In the genomic region with DNA sequence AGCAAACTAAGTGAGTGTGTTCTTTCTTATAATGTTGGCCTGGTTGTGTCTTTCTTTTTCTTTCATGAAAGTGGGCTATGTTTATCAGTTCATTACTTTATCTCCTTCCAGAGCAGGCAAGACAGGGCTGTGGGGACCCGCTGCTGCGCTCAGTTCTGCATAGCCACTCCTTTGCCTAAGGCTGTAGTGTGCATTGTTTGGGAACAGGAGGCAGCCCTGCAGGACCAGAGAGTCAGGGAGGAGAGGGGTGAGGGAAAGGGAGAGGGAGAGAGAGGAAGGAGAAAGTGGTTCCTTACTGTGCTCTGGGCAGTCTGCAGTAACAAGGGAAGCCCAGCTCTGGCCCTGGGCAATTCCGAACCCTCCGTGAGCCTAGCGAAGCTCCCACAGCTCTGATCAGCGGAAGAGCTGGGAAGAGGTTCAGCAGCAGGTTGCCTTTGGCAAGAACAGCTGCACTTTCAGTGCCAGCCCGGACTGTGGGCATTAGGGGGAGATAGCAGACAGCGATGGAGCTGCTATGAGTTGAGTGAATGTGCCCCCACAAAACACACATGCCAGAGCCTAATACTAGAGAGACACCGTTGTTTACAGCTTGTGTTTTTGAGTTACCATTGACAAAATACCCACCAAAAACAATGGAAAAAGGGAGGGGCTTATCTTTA, we compare ENCODE assay signal across 16 mouse cellular contexts. TPM values are rescaled to one million over a fixed set of nuclear protein-coding genes. Genes with fewer than 3 reads are reported as not detected.
A peak's percentile ranks its signal among the peaks of the same experiment; 100 is the strongest.
DNase-seq lines count a peak whose midpoint lies in the region; ATAC-seq and TF ChIP-seq lines count a peak whose summit lies in the region.
"Had no signal": no experiment of that assay in that cellular context is flagged by ENCODE, and none has a peak within 500 bp of the region (broad histone marks: within the 10 kb centered on the region; RNA-seq: fewer than 3 reads in every experiment).

No protein-coding gene starts in this region.

- H3K4me3 ChIP-seq in forebrain, embryonic 11.5 days (ENCODE audit: low read depth, low read length) = no peak overlapping the region
- no peak overlapping the region for H3K4me3 ChIP-seq in forebrain, embryonic 15.5 days
- no peak overlapping the region for H3K4me3 ChIP-seq in hindbrain, embryonic 16.5 days (ENCODE audit: low read length)
- no peak overlapping the region for H3K4me3 ChIP-seq in myocyte
- H3K4me3 ChIP-seq: heart, embryonic 15.5 days had no signal

- no peak for TF ChIP-seq POLR2A in myocyte (IDR thresholded peaks at IDR 0.05; ENCODE audit: insufficient read length, low read depth)

- H3ac ChIP-seq in myocyte (ENCODE audit: control insufficient read depth, insufficient read length) = no peak overlapping the region

- DNase-seq in forebrain, embryonic 11.5 days (ENCODE audit: low spot score) = no peak
- peak; percentile 78 for DNase-seq in ZHBTc4 (ENCODE audit: low read depth, low spot score)
- no peak for DNase-seq in left cerebral cortex, adult 18-20 months (ENCODE audit: low spot score in 2 of 2)
- no peak for DNase-seq in left cerebral cortex, postnatal 25 days (ENCODE audit: low spot score in 2 of 2)
- no peak for DNase-seq in adrenal gland, adult 18-20 months (ENCODE audit: low spot score in 2 of 2)
- DNase-seq: adrenal gland, postnatal 25 days; cerebellum, adult 11 months; embryo, embryonic 11 days; gastrocnemius, postnatal 25 days; kidney, adult 2 months; lung, adult 2 months; thymus, adult 18-20 months had no signal

- H3K36me3 ChIP-seq in forebrain, embryonic 11.5 days (ENCODE audit: control insufficient read depth, insufficient read depth, low read length) = no peaks in the 10 kb centered on the region
- no peaks in the 10 kb centered on the region for H3K36me3 ChIP-seq in forebrain, embryonic 15.5 days
- H3K36me3 ChIP-seq in hindbrain, embryonic 16.5 days (ENCODE audit: control insufficient read depth, insufficient read depth, low read length) = no peaks in the 10 kb centered on the region
- H3K36me3 ChIP-seq in myocyte (ENCODE audit: control insufficient read depth, insufficient read depth) = no peaks in the 10 kb centered on the region
- H3K36me3 ChIP-seq: heart, embryonic 15.5 days had no signal

- no peak overlapping the region for H3K27ac ChIP-seq in forebrain, embryonic 11.5 days (ENCODE audit: low read depth, low read length)
- no peak overlapping the region for H3K27ac ChIP-seq in forebrain, embryonic 15.5 days (replicated peaks)
- H3K27ac ChIP-seq in hindbrain, embryonic 16.5 days (ENCODE audit: low read depth, low read length) = no peak overlapping the region
- H3K27ac ChIP-seq: heart, embryonic 15.5 days had no signal

- no peaks in the 10 kb centered on the region for H3K9me3 ChIP-seq in forebrain, embryonic 11.5 days (ENCODE audit: control insufficient read depth, low read length)
- H3K9me3 ChIP-seq in forebrain, embryonic 15.5 days = no peaks in the 10 kb centered on the region
- H3K9me3 ChIP-seq in hindbrain, embryonic 16.5 days (ENCODE audit: control insufficient read depth, low read length) = no peaks in the 10 kb centered on the region
- H3K9me3 ChIP-seq: heart, embryonic 15.5 days had no signal

- H3K4me1 ChIP-seq in forebrain, embryonic 11.5 days (replicated peaks; ENCODE audit: control insufficient read depth, insufficient read depth, low read length) = peaks cover 6% of the 10 kb centered on the region; the same call in 1 of the 2 replicates
- H3K4me1 ChIP-seq in forebrain, embryonic 15.5 days = peaks cover 3% of the 10 kb centered on the region; the same call in 1 of the 2 replicates
- H3K4me1 ChIP-seq in hindbrain, embryonic 16.5 days (ENCODE audit: control insufficient read depth, insufficient read depth, low read depth, low read length) = peaks cover 5% of the 10 kb centered on the region

- WGBS in forebrain, embryonic 11.5 days = 21% methylated on average over 9 of the region's 9 CpGs
- 16% methylated on average over 9 of the region's 9 CpGs for WGBS in forebrain, embryonic 15.5 days
- 23% methylated on average over 9 of the region's 9 CpGs for WGBS in hindbrain, embryonic 16.5 days

- 0 out of 2 replicates have a peak overlapping the region, but pooled peaks have one; percentile 12 for H3K9ac ChIP-seq in forebrain, embryonic 11.5 days (ENCODE audit: low read length)
- H3K9ac ChIP-seq in forebrain, embryonic 15.5 days (replicated peaks) = no peak overlapping the region
- no peak overlapping the region for H3K9ac ChIP-seq in hindbrain, embryonic 16.5 days (ENCODE audit: low read depth, low read length)
- H3K9ac ChIP-seq: heart, embryonic 15.5 days had no signal

- H3K27me3 ChIP-seq in forebrain, embryonic 11.5 days (ENCODE audit: control insufficient read depth, insufficient read depth, low read length) = no peaks in the 10 kb centered on the region
- no peaks in the 10 kb centered on the region for H3K27me3 ChIP-seq in forebrain, embryonic 15.5 days
- no peaks in the 10 kb centered on the region for H3K27me3 ChIP-seq in hindbrain, embryonic 16.5 days (replicated peaks; ENCODE audit: control insufficient read depth, insufficient read depth, low read length)
- no peaks in the 10 kb centered on the region for H3K27me3 ChIP-seq in myocyte (ENCODE audit: control insufficient read depth, insufficient read depth, insufficient read length)
- H3K27me3 ChIP-seq: heart, embryonic 15.5 days had no signal

- no peaks in the 10 kb centered on the region for H3K79me2 ChIP-seq in myocyte (ENCODE audit: control insufficient read depth, insufficient read depth)

- ATAC-seq in forebrain, embryonic 11.5 days (replicated peaks; ENCODE audit: low FRiP score) = peak; percentile 37; the same call in 1 of the 2 replicates
- ATAC-seq in forebrain, embryonic 15.5 days (replicated peaks) = no peak
- peak; percentile 62 for ATAC-seq in hindbrain, embryonic 16.5 days

- H3K4me2 ChIP-seq in forebrain, embryonic 11.5 days (ENCODE audit: low read depth, low read length, severe bottlenecking) = no peak overlapping the region
- H3K4me2 ChIP-seq in forebrain, embryonic 15.5 days (replicated peaks) = no peak overlapping the region
- peak overlapping the region; percentile 15; the same call in 1 of the 2 replicates for H3K4me2 ChIP-seq in hindbrain, embryonic 16.5 days (ENCODE audit: low read length)
- H3K4me2 ChIP-seq in myocyte (ENCODE audit: low read depth) = no peak overlapping the region
- H3K4me2 ChIP-seq: heart, embryonic 15.5 days had no signal

- intact Hi-C loops in left cerebral cortex, postnatal 25 days (cut with DNase I) = no loop called here

TF ChIP-seq in myocyte, 11 proteins besides CTCF, POLR2A, EP300 and RAD21:
- TF ChIP-seq MYOD1 (IDR thresholded peaks at IDR 0.05; ENCODE audit: control insufficient read depth in 1 of 3, insufficient read length in 2 of 3, low read depth in 2 of 3) (peak in 2 of 3 experiments; percentile 10 to 14), TCF3 (IDR thresholded peaks at IDR 0.05; ENCODE audit: insufficient read length, low read depth) (no peak), MYOG (IDR thresholded peaks at IDR 0.05; ENCODE audit: control insufficient read depth in 1 of 3, insufficient read depth in 1 of 3, insufficient read length in 2 of 3, low read depth in 2 of 3) (peak in 1 of 3 experiments; percentile 38), USF1 (IDR thresholded peaks at IDR 0.05; ENCODE audit: low read depth) (no peak), TCF12 (IDR thresholded peaks at IDR 0.05; ENCODE audit: insufficient read depth, poor library complexity, severe bottlenecking) (no peak)

RNA-seq across cellular contexts. Expression of gene Pou2f1, which starts 53.7 kb away (rescaled TPM):
- 32.3 and 35.0 TPM in 2 replicates for polyA plus RNA-seq in forebrain, embryonic 11.5 days (2014; fragmentation: Nextera tagmentation; extraction: Ambion mirVana)
- polyA plus RNA-seq in forebrain, embryonic 15.5 days (2015; fragmentation: Nextera tagmentation; extraction: Ambion mirVana) = 21.9 and 22.8 TPM in 2 replicates
- 14.3 and 15.5 TPM in 2 replicates for polyA plus RNA-seq in hindbrain, embryonic 16.5 days (2015; fragmentation: Nextera tagmentation; extraction: Ambion mirVana)
- 2.1 TPM for polyA plus RNA-seq in myocyte (2012; fragmentation: generic; extraction: Trizol)
- total RNA-seq in left cerebral cortex, adult 18-20 months (2021) = 10 to 100 TPM; 17.4 to 19.6 TPM
- 10 to 100 TPM; 14.3 to 21.5 TPM for total RNA-seq in left cerebral cortex, postnatal 25 days (2021)
- total RNA-seq in adrenal gland, adult 18-20 months (2021) = 1 to 10 TPM; 8.2 to 8.4 TPM
